Mouse (Mus musculus) E14TG2a.4 (cell line): ENCODE measurements at regions not wholly inside any gene's neighbourhood (a gene's known extent, or its start where the extent isn't known, plus 50 kb on each side); places are given as distances from the start of the nearest gene placed in this dataset.

Experiments used
- CTCF ChIP-seq: conservative IDR thresholded peaks from 2 replicates; pipeline ENCODE4 v1.5.1; 2014; ENCODE audit warnings: low read length
- POU5F1 ChIP-seq: IDR thresholded peaks from 2 replicates; pipeline ENCODE4 v1.6.1; 2014; ENCODE audit warnings: low read length, borderline replicate concordance

DNA sequence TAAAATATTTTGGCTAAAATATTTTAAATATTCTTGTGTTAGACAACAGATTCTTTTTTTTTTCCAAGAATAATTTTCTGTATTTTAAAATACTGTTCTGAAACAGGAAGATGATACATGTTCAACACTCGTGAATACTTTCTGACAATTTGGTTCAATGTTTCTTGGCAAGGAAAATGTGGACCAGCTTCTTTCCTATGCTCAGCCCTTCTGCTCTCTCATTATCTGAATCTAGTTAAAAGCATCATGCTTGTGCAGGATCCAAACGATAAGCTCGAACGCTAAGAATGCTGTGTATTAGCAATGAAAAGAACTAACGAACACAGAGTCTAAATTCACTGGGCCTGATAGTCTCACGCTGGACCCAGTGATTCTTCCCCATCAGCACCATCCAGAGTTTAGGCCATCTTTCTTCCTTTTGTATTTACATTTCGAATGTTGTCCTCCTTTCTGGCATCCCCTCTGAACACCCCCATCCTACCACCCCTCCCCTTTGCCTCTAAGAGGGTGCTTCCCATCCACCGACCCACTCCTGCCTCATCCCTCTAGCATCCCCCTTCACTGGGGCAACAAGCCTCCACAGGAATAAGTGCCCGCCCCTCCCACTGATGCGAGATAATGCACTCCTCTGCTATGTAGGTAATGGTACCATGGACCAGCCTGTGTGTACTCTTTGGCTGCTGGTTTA lies 200.8 kb upstream of the Luzp2 start:
- TF ChIP-seq CTCF (no peak), POU5F1 (no peak)
